Mouse (Mus musculus) E14TG2a.4 (cell line): Measurements from ENCODE around the gene Mid1.

Experiments used
- CTCF ChIP-seq: conservative IDR thresholded peaks from 2 replicates; pipeline ENCODE4 v1.5.1; 2014; ENCODE audit warnings: low read length
- POU5F1 ChIP-seq: IDR thresholded peaks from 2 replicates; pipeline ENCODE4 v1.6.1; 2014; ENCODE audit warnings: low read length, borderline replicate concordance

GRCm38 (mm10) chrX:169807744-169808143, 122.7 kb downstream of the Mid1 start:
- TF ChIP-seq CTCF = no peak
- no peak for TF ChIP-seq POU5F1
